Mouse (Mus musculus) activated CD4-positive, CD25-positive, alpha-beta regulatory T cell, adult 9 weeks (primary cell): ENCODE data around the gene Brsk2. TPM values are rescaled to one million over a fixed set of nuclear protein-coding genes. Genes with fewer than 3 reads are reported as not detected.

ENCODE experiments used
- polyA plus RNA-seq: library from polyadenylated mRNA; unstranded; fragments of 100-300 nt; shearing (Covaris generic); gene quantifications from one replicate; pipeline ENCODE4 v1.2.1, GENCODE M21; 2017

Gene Brsk2
- polyA plus RNA-seq, result 0.76 TPM

GRCm38 (mm10) chr7:141948906-141949798, at the start of gene Brsk2:
Gene Brsk2, plus strand, starts transcription at chr7:141949751.

DNA sequence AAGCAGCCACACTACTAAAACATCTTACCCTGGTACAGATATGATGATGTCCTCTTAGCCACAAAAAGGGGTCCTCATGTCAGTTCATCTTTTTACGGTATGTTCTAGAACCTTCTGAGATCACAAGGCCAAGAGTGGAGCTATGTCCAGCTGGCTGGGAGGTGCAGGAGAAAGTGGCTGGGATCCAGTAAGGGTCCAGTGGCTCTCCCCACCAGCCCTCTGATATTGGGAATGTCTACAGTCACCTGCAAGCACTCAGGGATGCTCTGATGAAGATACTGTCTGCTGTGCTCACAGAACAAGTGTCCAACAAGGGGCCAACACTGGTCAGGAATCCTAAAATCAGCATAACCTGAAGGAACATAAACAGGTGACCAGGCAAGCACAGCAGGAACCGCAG, 31.1 kb upstream of the Brsk2 start, which contains the start of gene Tollip:
Gene Tollip, minus strand, starts transcription at position 101 of the 400 bp plus-strand sequence.

Other genes with a start within 250 kb of the Brsk2 start
- not detected for gene Muc5ac, start 160.8 kb upstream of the Brsk2 start, polyA plus RNA-seq
- not detected for gene Muc5b, start 110.7 kb upstream of the Brsk2 start, polyA plus RNA-seq
- 48.8 TPM for gene Tollip, start 31.2 kb upstream of the Brsk2 start, polyA plus RNA-seq
- 79.6 TPM for gene Mob2, start 111.3 kb downstream of the Brsk2 start, polyA plus RNA-seq
- not detected for gene Dusp8, start 146.1 kb downstream of the Brsk2 start, polyA plus RNA-seq
- not detected for gene Gm45618, start 171.0 kb downstream of the Brsk2 start, polyA plus RNA-seq
- gene Gm39115, start 186.3 kb downstream of the Brsk2 start, polyA plus RNA-seq, result not detected
- gene Gm45337, start 194.9 kb downstream of the Brsk2 start, polyA plus RNA-seq, result not detected
- gene Gm29735, start 207.4 kb downstream of the Brsk2 start, polyA plus RNA-seq, result not detected
- gene Gm4553, start 216.0 kb downstream of the Brsk2 start, polyA plus RNA-seq, result not detected
- gene Krtap5-2, start 226.3 kb downstream of the Brsk2 start, polyA plus RNA-seq, result not detected
- not detected for gene Gm10153, start 240.6 kb downstream of the Brsk2 start, polyA plus RNA-seq